Mouse (Mus musculus): ENCODE data around the gene Hoxa6. TPM values are rescaled to one million over a fixed set of nuclear protein-coding genes. Genes with fewer than 3 reads are reported as not detected.

Hoxa6 gene
- total RNA-seq, 2 experiments from 2014 or later = not detected

DNA sequence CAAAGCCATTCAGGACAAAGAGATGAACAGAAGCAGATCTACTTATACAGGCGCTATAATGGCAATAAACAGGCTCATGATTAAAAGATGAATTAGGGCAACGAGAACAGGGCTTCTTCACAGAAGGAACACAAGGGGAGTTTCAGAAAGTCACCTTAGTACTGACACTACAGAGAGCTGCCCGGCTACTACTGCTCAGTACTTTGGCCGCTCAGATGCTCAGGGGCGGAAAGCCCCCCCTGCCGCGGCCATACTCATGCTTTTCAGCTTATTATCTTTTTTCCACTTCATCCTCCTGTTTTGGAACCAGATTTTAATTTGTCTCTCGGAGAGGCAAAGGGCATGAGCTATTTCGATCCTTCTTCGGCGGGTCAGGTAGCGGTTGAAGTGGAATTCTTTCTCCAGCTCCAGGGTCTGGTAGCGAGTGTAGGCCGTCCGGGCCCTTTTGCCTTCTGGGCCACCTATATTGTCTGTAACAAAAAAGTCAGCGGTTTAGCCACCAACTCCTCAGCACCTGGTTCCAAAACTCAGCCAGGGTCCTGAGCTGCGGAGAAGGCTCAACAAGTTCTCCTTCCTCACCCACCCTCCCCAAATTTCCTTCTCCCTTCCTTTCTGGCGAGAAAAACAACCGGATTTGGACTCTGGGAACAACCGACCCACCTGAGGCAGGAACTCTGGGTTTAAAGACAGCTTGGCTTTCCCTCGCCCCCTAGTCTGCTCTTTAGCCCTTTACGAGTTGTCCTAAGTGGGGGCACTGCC is 6.0 kb downstream of the Hoxa6 start:
- no peak for DNase-seq (ENCODE audit: low spot score in 2 of 2)

- DNase-seq (ENCODE audit: low spot score in 2 of 2) = no peak
These were observed 7.3 kb downstream of the Hoxa6 start for GRCm38 (mm10) chr6:52201269-52201668.

DNA sequence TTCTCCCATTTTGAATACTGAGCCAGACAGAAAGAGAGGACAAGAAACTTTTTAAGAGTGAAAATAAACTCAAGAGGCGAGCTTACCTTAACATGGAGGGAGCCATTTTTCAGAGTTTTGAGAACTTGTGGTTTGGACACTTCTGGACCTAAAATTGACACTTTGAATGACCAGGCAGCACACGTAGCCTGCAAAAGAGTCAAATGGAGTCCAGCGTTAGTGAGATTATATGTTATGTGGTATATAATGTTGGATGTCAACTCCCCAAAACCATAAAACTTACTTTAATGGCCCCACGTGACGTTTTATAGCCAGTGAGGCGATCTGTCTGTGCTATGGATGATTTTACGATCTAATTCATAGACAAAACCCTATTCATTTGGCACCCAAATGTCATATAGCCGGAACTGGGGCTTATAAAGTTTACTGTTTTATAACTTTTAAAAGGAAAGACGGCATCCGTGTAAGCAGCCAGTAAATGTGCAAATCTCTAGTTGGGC is 7.7 kb downstream of the Hoxa6 start:
- DNase-seq (ENCODE audit: low spot score in 2 of 2) = no peak

DNA sequence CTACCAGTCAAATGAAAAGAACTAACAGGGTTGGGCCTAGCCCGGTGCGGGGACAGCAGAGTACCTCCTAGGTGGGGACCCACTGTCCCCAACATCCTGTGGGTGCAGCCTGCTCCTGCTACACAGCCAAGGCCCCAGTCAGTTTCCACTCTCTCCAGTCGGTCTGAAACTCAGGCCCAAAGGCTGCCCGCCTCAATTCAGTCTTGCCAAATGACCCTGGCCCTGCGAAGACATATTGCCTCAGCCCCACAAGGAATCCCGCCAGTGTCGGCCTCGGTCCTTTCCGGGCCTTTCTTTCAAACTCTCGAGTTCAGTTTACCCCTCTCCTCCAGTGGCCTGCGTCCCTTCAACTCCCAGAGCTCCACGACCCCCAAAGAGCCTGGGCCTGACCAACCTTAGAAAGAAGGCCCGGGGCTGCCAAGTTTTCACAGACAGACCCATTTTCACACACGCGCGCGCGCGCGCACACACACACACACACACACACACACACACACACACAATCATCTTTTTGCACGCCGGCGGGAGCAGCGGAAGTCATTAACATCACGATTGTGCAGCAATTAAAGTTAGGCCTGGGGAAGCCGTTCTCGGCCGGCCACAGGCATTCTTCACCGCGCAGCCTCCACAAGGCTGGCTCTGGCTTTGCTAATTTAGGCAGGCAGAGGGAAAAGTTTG is 8.3 kb downstream of the Hoxa6 start:
- DNase-seq (ENCODE audit: low spot score in 2 of 2) = no peak

- DNase-seq (ENCODE audit: low spot score in 2 of 2) = no peak
These were observed 11.3 kb downstream of the Hoxa6 start for GRCm38 (mm10) chr6:52197271-52197670.

GRCm38 (mm10) chr6:52196811-52197210 is 11.7 kb downstream of the Hoxa6 start:
- no peak for DNase-seq (ENCODE audit: low spot score in 2 of 2)

- DNase-seq (ENCODE audit: low spot score in 2 of 2) = no peak
These were observed 13.8 kb downstream of the Hoxa6 start for GRCm38 (mm10) chr6:52194690-52195089.

- peak; percentile 51 to 67 for DNase-seq (ENCODE audit: low spot score in 2 of 2)
These were observed 16.5 kb downstream of the Hoxa6 start for GRCm38 (mm10) chr6:52191860-52192550.

DNA sequence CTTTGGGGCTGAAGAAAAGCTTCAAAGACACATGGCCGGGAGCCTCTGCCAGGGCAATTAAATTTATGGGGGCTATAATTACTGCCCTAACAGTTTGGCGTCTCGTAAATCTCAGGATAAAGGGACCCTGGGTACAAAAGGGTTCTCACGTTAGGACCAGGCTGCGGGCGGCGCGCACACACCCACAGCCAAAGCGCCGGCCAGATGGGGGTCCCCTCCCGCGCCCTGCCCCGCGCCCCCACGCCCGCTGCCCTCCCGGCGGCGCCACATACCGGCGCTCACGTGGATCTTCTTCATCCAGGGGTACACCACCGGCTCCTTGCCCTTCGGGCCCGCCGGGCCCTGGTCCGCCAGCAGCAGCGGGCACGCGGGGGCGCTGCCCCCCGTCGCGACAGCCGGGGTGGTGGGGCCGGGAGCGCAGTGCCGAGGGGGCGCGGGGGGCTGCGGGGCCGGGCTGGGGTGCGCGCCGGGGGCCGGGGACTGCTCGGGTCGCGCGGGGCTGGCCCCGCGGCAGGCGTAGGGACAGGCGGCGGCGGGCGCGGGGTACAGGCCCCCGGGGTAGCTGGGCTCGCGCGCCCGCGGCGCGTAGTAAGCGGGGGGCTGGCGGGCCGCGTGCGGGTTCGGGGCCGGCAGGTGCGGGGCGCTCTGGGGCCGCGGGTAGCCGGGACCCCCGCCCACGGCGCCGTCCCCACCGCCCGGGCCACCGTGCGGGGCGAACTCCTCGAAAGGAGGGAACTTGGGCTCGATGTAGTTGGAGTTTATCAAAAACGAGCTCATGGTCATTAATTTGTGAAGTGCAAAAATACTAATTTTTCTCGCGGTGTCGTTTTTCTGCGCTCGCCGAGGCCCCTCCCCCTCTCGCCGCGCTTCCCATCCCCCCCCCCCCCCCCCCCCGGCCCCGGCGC is 17.4 kb downstream of the Hoxa6 start, which contains the start of gene Hoxa4:
TSS of gene Hoxa4 (minus strand) at position 848 of the 905 bp plus-strand sequence.
- DNase-seq (ENCODE audit: low spot score in 2 of 2) = no peak

- DNase-seq (ENCODE audit: low spot score in 2 of 2) = no peak
These were observed 18.1 kb downstream of the Hoxa6 start for GRCm38 (mm10) chr6:52190410-52190809.

DNA sequence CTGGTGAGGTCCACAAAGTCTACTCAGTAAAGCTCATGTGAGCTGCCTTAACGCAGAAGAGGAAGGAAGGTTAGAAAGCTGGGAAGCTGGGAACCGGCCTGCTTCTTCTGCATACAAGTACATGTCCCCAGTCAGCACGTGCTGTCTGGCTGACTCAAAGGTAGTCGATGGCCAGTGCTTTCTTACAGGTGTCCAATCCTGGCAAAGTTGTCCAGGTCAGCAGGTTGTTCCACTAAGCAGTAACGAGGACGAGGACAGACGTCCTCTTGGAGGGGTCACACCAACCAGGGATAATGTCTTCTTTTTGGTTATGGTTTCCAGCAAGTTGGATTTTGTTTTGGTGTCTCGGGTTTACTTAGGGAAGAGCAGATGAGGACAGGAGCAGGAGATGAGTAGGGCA is 18.6 kb downstream of the Hoxa6 start:
- no peak for DNase-seq (ENCODE audit: low spot score in 2 of 2)

GRCm38 (mm10) chr6:52189172-52189591 is 19.3 kb downstream of the Hoxa6 start:
- no peak for DNase-seq (ENCODE audit: low spot score in 2 of 2)

DNA sequence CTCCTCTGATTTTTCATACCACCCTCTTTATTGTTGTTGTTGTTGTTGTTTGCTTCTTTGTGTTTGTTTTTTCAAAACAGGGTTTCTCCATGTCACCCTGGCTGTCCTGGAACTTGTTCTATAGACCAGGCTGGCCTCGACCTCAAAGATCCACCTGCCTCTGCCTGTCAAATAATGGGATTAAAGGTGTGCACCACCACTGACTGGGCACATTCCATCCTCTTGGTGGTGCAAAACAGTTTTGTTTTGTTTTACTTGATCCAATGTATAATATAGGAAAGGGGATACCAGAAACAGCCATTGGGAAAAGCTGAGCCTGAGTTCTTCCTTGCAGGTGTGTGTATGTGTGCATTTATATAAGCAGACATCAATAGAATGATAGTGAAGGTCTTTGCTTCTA is 22.0 kb downstream of the Hoxa6 start:
- no peak for DNase-seq (ENCODE audit: low spot score in 2 of 2)

DNA sequence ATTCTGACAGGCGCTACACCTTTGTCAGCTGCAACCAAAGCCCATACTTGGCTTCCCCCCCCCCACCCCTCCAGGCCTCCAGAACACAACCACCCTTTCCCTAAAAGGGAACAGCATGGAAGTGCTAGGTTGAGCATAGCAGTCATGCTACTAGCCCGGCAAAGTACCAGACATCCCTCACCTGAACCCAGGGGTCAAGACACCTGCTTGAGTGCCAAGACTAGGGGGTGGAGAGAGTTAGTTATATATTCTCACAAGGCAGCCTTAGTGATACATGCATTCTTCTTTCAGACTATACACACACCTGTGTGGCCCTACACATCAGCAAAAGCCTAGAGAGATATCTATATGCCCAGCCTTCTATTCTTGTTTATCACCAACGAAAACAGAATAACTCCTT is 22.7 kb downstream of the Hoxa6 start:
- no peak for DNase-seq (ENCODE audit: low spot score in 2 of 2)

GRCm38 (mm10) chr6:52185222-52185621 is 23.3 kb downstream of the Hoxa6 start:
- DNase-seq (ENCODE audit: low spot score in 2 of 2) = no peak

DNA sequence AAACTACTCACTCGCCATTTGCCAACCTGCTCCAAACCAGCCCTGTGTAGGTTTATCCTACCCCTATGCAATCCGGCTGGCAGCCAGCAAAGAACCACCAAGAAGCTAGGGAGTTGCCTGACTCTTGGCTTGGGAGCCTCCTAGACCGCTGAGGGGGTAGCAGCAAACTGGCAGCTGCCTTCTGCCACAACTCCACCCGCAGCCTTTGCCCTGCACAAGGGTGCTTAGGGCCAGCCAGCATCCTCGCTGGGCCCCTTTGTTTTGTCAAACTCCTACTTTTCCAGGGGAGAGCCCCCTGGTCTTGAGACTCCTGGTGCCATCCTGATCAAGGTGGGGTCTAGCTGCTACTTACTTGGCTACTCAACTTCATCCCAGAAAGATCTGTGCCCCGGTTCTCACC is 23.9 kb downstream of the Hoxa6 start:
- DNase-seq (ENCODE audit: low spot score in 2 of 2) = no peak

GRCm38 (mm10) chr6:52183311-52184080 is 25.0 kb downstream of the Hoxa6 start:
- no peak for DNase-seq (ENCODE audit: low spot score in 2 of 2)

DNA sequence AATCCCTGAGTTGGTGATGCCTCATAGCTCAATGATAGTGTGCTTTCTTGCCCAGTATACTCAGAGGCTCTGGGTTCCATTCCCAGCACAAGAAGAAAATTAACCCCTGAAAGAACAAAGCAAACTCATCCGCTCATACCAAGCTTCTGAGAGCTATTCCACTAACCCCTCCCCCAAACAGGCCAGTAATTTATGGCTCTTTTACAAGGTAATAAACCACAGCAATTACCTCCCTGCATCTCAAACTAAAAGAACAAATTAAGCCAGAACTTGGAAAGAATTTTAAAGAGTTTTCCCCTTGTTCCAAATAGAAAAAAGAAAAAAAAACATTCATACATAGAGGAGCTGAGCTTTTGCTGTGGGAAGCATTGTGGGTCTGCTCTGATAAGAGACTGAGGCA is 25.7 kb downstream of the Hoxa6 start:
- DNase-seq (ENCODE audit: low spot score in 2 of 2) = no peak

DNA sequence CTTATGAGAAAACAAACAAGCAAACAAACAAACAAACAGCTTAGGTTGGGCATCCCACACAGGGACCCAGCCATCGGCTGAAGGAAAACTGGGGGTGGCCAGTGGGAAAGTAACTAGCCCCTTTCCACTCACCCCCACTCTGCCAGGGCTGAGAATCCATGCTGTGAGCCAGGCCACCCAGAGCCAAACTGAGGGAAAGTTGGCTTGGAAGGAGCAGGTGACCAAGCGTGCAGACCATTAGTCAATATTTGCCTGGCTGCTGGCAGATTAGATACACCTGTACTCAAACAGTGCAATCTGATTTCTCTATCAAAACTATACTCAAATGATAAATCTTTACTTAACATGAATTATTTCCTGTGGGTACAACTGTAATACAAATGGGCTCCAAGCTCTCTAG is 26.5 kb downstream of the Hoxa6 start:
- DNase-seq (ENCODE audit: low spot score in 2 of 2) = no peak

DNA sequence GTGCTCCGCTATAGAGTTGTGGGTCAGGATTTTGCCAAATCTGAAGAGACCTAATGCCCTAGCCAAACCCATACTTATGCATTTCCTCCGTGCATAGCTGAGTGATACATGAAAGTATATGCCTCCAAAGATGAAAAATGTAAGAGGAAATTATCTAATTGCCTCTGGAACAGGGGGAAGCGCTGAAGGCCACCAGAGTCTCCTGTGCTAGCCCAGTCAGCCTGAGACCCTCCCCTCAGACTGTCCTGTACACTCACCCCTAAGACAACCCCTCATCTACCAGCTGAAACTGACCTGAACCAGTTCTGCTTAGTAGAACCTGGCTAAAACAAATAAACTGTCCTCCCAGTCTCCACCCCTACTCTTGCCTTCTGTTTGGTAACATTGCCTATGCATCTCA is 27.8 kb downstream of the Hoxa6 start:
- DNase-seq (ENCODE audit: low spot score in 2 of 2) = no peak

All from layer of hippocampus, postnatal 10 days (tissue).